Mouse (Mus musculus): ENCODE results near the gene Ngfr. TPM values are rescaled to one million over a fixed set of nuclear protein-coding genes. Genes with fewer than 3 reads are reported as not detected.

Gene Ngfr
- polyA plus RNA-seq, 1 experiment from 2014 or later, result 8.5 TPM

- Histone ChIP-seq H3K36me3 (ENCODE audit: control insufficient read depth, insufficient read depth, low read length) (no peaks in the 10 kb centered on the region), H3K9me3 (ENCODE audit: control insufficient read depth, low read depth, low read length) (no peaks in the 10 kb centered on the region), H3K27ac (ENCODE audit: low read length) (no peak overlapping the region), H3K4me3 (ENCODE audit: low read depth, low read length) (no peak overlapping the region), H3K27me3 (ENCODE audit: control insufficient read depth, insufficient read depth, low read length) (no peaks in the 10 kb centered on the region), H3K4me1 (ENCODE audit: control insufficient read depth, insufficient read depth, low read length) (no peaks in the 10 kb centered on the region), H3K4me2 (replicated peaks; ENCODE audit: low read depth, low read length) (no peak overlapping the region), H3K9ac (replicated peaks; ENCODE audit: low read depth, low read length) (no peak overlapping the region)
- WGBS, result 65% methylated on average over 13 of the region's 13 CpGs
- ATAC-seq (ENCODE audit: insufficient number of reproducible peaks, insufficient read depth, low FRiP score, low read depth), result no peak
These were observed 55.0 kb downstream of the Ngfr start for GRCm38 (mm10) chr11:95532353-95533072.

- H3K4me1 ChIP-seq (ENCODE audit: control insufficient read depth, insufficient read depth, low read length), result no peaks in the 10 kb centered on the region
- no peak overlapping the region for H3K9ac ChIP-seq (replicated peaks; ENCODE audit: low read depth, low read length)
- H3K4me2 ChIP-seq (replicated peaks; ENCODE audit: low read depth, low read length), result no peak overlapping the region
- no peak for ATAC-seq (ENCODE audit: insufficient number of reproducible peaks, insufficient read depth, low FRiP score, low read depth)
- no peaks in the 10 kb centered on the region for H3K9me3 ChIP-seq (ENCODE audit: control insufficient read depth, low read depth, low read length)
- H3K4me3 ChIP-seq (ENCODE audit: low read depth, low read length), result no peak overlapping the region
- H3K27me3 ChIP-seq (ENCODE audit: control insufficient read depth, insufficient read depth, low read length), result no peaks in the 10 kb centered on the region
- H3K36me3 ChIP-seq (ENCODE audit: control insufficient read depth, insufficient read depth, low read length), result no peaks in the 10 kb centered on the region
- H3K27ac ChIP-seq (ENCODE audit: low read length), result no peak overlapping the region
- WGBS, result 73% methylated on average over 3 of the region's 3 CpGs
These were observed 59.3 kb downstream of the Ngfr start for GRCm38 (mm10) chr11:95528231-95528630.

- Histone ChIP-seq H3K36me3 (ENCODE audit: control insufficient read depth, insufficient read depth, low read length) (no peaks in the 10 kb centered on the region), H3K4me3 (ENCODE audit: low read depth, low read length) (no peak overlapping the region), H3K4me1 (ENCODE audit: control insufficient read depth, insufficient read depth, low read length) (no peaks in the 10 kb centered on the region), H3K4me2 (replicated peaks; ENCODE audit: low read depth, low read length) (no peak overlapping the region), H3K27me3 (ENCODE audit: control insufficient read depth, insufficient read depth, low read length) (no peaks in the 10 kb centered on the region), H3K9ac (replicated peaks; ENCODE audit: low read depth, low read length) (no peak overlapping the region), H3K9me3 (ENCODE audit: control insufficient read depth, low read depth, low read length) (no peaks in the 10 kb centered on the region), H3K27ac (ENCODE audit: low read length) (no peak overlapping the region)
- ATAC-seq (ENCODE audit: insufficient number of reproducible peaks, insufficient read depth, low FRiP score, low read depth), result no peak
- 78% methylated on average over 8 of the region's 8 CpGs for WGBS
These were observed 60.2 kb downstream of the Ngfr start for GRCm38 (mm10) chr11:95527307-95527706.

GRCm38 (mm10) chr11:95521563-95521962 lies 66.0 kb downstream of the Ngfr start:
- Histone ChIP-seq H3K36me3 (ENCODE audit: control insufficient read depth, insufficient read depth, low read length) (no peaks in the 10 kb centered on the region), H3K4me3 (ENCODE audit: low read depth, low read length) (no peak overlapping the region; the same call in 1 of the 2 replicates), H3K27me3 (ENCODE audit: control insufficient read depth, insufficient read depth, low read length) (no peaks in the 10 kb centered on the region), H3K9me3 (ENCODE audit: control insufficient read depth, low read depth, low read length) (no peaks in the 10 kb centered on the region), H3K9ac (replicated peaks; ENCODE audit: low read depth, low read length) (no peak overlapping the region; the same call in 1 of the 2 replicates), H3K4me2 (replicated peaks; ENCODE audit: low read depth, low read length) (peak overlapping the region; percentile 35), H3K4me1 (ENCODE audit: control insufficient read depth, insufficient read depth, low read length) (no peaks in the 10 kb centered on the region; the same call in 1 of the 2 replicates), H3K27ac (ENCODE audit: low read length) (no peak overlapping the region)
- 1% methylated on average over 13 of the region's 13 CpGs for WGBS
- peak; percentile 35; the same call in 1 of the 2 replicates for ATAC-seq (ENCODE audit: insufficient number of reproducible peaks, insufficient read depth, low FRiP score, low read depth)

GRCm38 (mm10) chr11:95520456-95521072 lies 67.0 kb downstream of the Ngfr start:
- Histone ChIP-seq H3K36me3 (ENCODE audit: control insufficient read depth, insufficient read depth, low read length) (no peaks in the 10 kb centered on the region), H3K9me3 (ENCODE audit: control insufficient read depth, low read depth, low read length) (no peaks in the 10 kb centered on the region), H3K4me2 (replicated peaks; ENCODE audit: low read depth, low read length) (peak overlapping the region; percentile 43), H3K9ac (replicated peaks; ENCODE audit: low read depth, low read length) (no peak overlapping the region), H3K27me3 (ENCODE audit: control insufficient read depth, insufficient read depth, low read length) (no peaks in the 10 kb centered on the region), H3K4me3 (ENCODE audit: low read depth, low read length) (peak overlapping the region; percentile 2; the same call in 1 of the 2 replicates), H3K4me1 (ENCODE audit: control insufficient read depth, insufficient read depth, low read length) (no peaks in the 10 kb centered on the region; the same call in 1 of the 2 replicates), H3K27ac (ENCODE audit: low read length) (no peak overlapping the region)
- ATAC-seq (ENCODE audit: insufficient number of reproducible peaks, insufficient read depth, low FRiP score, low read depth), result peak; percentile 57
- WGBS, result 4% methylated on average over 27 of the region's 27 CpGs

GRCm38 (mm10) chr11:95519996-95520395 lies 67.5 kb downstream of the Ngfr start:
- H3K27me3 ChIP-seq (ENCODE audit: control insufficient read depth, insufficient read depth, low read length), result no peaks in the 10 kb centered on the region
- H3K27ac ChIP-seq (ENCODE audit: low read length), result no peak overlapping the region
- H3K9ac ChIP-seq (replicated peaks; ENCODE audit: low read depth, low read length), result no peak overlapping the region
- H3K4me2 ChIP-seq (replicated peaks; ENCODE audit: low read depth, low read length), result no peak overlapping the region
- no peak overlapping the region for H3K4me3 ChIP-seq (ENCODE audit: low read depth, low read length)
- peaks cover 2% of the 10 kb centered on the region; the same call in 1 of the 2 replicates for H3K4me1 ChIP-seq (ENCODE audit: control insufficient read depth, insufficient read depth, low read length)
- no peak for ATAC-seq (ENCODE audit: insufficient number of reproducible peaks, insufficient read depth, low FRiP score, low read depth)
- H3K9me3 ChIP-seq (ENCODE audit: control insufficient read depth, low read depth, low read length), result no peaks in the 10 kb centered on the region
- 64% methylated on average over 3 of the region's 3 CpGs for WGBS
- no peaks in the 10 kb centered on the region for H3K36me3 ChIP-seq (ENCODE audit: control insufficient read depth, insufficient read depth, low read length)

GRCm38 (mm10) chr11:95519299-95519698 lies 68.2 kb downstream of the Ngfr start:
- peaks cover 6% of the 10 kb centered on the region; the same call in 1 of the 2 replicates for H3K4me1 ChIP-seq (ENCODE audit: control insufficient read depth, insufficient read depth, low read length)

More at GRCm38 (mm10) chr11:95519299-95519698, 68.2 kb downstream of the Ngfr start:
- H3K27me3 ChIP-seq (ENCODE audit: control insufficient read depth, insufficient read depth, low read length), result 0 out of 2 replicates have a peak, but pooled peaks cover 3% of the 10 kb centered on the region
- H3K4me2 ChIP-seq (replicated peaks; ENCODE audit: low read depth, low read length), result no peak overlapping the region
- no peak overlapping the region for H3K9ac ChIP-seq (replicated peaks; ENCODE audit: low read depth, low read length)
- H3K27ac ChIP-seq (ENCODE audit: low read length), result no peak overlapping the region
- H3K9me3 ChIP-seq (ENCODE audit: control insufficient read depth, low read depth, low read length), result no peaks in the 10 kb centered on the region
- no peak for ATAC-seq (ENCODE audit: insufficient number of reproducible peaks, insufficient read depth, low FRiP score, low read depth)
- WGBS, result 66% methylated on average over 10 of the region's 10 CpGs
- H3K4me3 ChIP-seq (ENCODE audit: low read depth, low read length), result no peak overlapping the region
- no peaks in the 10 kb centered on the region for H3K36me3 ChIP-seq (ENCODE audit: control insufficient read depth, insufficient read depth, low read length)

All from stomach, embryonic 14.5 days (tissue).